Mouse (Mus musculus) activated CD4-positive, CD25-positive, alpha-beta regulatory T cell, adult 4 months (primary cell): ENCODE measurements around the gene Npy5r. TPM values are rescaled to one million over a fixed set of nuclear protein-coding genes. Genes with fewer than 3 reads are reported as not detected.

Experiments used
- ATAC-seq: one replicate; pipeline ENCODE4 v1.8.0; 2017
- polyA plus RNA-seq, 2 experiments: library from polyadenylated mRNA; unstranded; fragments of 100-300 nt; shearing (Covaris generic); gene quantifications; one replicate each; pipeline ENCODE4 v1.2.1; 2017

The Npy5r gene
- not detected for polyA plus RNA-seq

- no peak for ATAC-seq
Measured at GRCm38 (mm10) chr8:66687511-66688329, at the start of gene Npy5r. Npy5r (minus strand) TSS chr8:66688128.

- ATAC-seq, result no peak
Measured at GRCm38 (mm10) chr8:66731957-66732356, 44.0 kb upstream of the Npy5r start.

- no peak for ATAC-seq
Measured at GRCm38 (mm10) chr8:66729446-66729845, 41.5 kb upstream of the Npy5r start.

- no peak for ATAC-seq
Measured at GRCm38 (mm10) chr8:66722835-66723234, 34.9 kb upstream of the Npy5r start.

- no peak for ATAC-seq
Measured at GRCm38 (mm10) chr8:66714324-66714975, 26.5 kb upstream of the Npy5r start.

- no peak for ATAC-seq
Measured at GRCm38 (mm10) chr8:66698782-66699181, 10.9 kb upstream of the Npy5r start.

GRCm38 (mm10) chr8:66698011-66698410 is 10.1 kb upstream of the Npy5r start:
- ATAC-seq, result no peak

- ATAC-seq, result no peak
Measured at GRCm38 (mm10) chr8:66696970-66697843, 9.3 kb upstream of the Npy5r start, which contains the start of gene Npy1r. Npy1r (plus strand) TSS chr8:66697192.

GRCm38 (mm10) chr8:66690402-66690801 is 2.5 kb upstream of the Npy5r start:
- ATAC-seq, result no peak

- no peak for ATAC-seq
Measured at GRCm38 (mm10) chr8:66688799-66689198, 871 bp upstream of the Npy5r start.

GRCm38 (mm10) chr8:66688395-66688794 is 467 bp upstream of the Npy5r start:
- no peak for ATAC-seq

- no peak for ATAC-seq
Measured at GRCm38 (mm10) chr8:66681261-66681660, 6.7 kb downstream of the Npy5r start.

- ATAC-seq, result no peak
Measured at GRCm38 (mm10) chr8:66630721-66631120, 57.2 kb downstream of the Npy5r start.

Other genes starting within 250 kb of the Npy5r start
- gene Tma16, start 201.6 kb downstream of the Npy5r start, polyA plus RNA-seq, result 10 to 100 TPM; 13.9 to 15.0 TPM
- not detected for gene Tktl2, start 176.4 kb downstream of the Npy5r start, polyA plus RNA-seq
- not detected for gene Npy1r, start 9.1 kb upstream of the Npy5r start, polyA plus RNA-seq
- gene Naf1, start 172.1 kb upstream of the Npy5r start, polyA plus RNA-seq, result 1 to 10 TPM; 1.1 to 1.5 TPM